Mouse (Mus musculus) liver, embryonic 14.5 days (tissue): ENCODE measurements around the gene Zc3h13. TPM values are rescaled to one million over a fixed set of nuclear protein-coding genes. Genes with fewer than 3 reads are reported as not detected.

Source experiments
- ATAC-seq: fragments of 200-750 bp; cut with Nextera tagmentation; 2 replicates; pipeline ENCODE4 v1.8.0; 2017; ENCODE audit warnings: moderate number of reproducible peaks, mild to moderate bottlenecking, moderate library complexity; ENCODE audit not compliant: insufficient read depth
- DNase-seq, 3 experiments: peaks; one replicate each; pipeline ENCODE4 v3.0.0-alpha.2; 2012 to 2013; ENCODE audit warnings: low read depth in 3 of 3, low spot score in 3 of 3
- H3K27ac ChIP-seq: fragments of 300-500 bp; sonication (generic); 2 replicates; pipeline ENCODE4 v1.5.1; 2014; ENCODE audit warnings: moderate library complexity, mild to moderate bottlenecking, control low read depth, inconsistent platforms
- H3K27me3 ChIP-seq: fragments of 300-500 bp; sonication (generic); 2 replicates; pipeline ENCODE4 v1.6.1; 2014; ENCODE audit warnings: mild to moderate bottlenecking, low read length, moderate library complexity; ENCODE audit not compliant: control insufficient read depth, insufficient read depth
- H3K36me3 ChIP-seq: fragments of 300-500 bp; sonication (generic); replicated peaks from 2 replicates; pipeline ENCODE4 v1.6.1; 2014; ENCODE audit warnings: low read depth; ENCODE audit not compliant: control insufficient read depth, insufficient read depth
- H3K4me1 ChIP-seq, 2 experiments: fragments of 200-500 bp in 1 of 2; fragments of 300-500 bp in 1 of 2; sonication (generic) in 1 of 2; replicated peaks; 2 replicates each; pipeline ENCODE4 v1.6.1; 2012 to 2014; ENCODE audit warnings: antibody characterized with exemption in 1 of 2, inconsistent platforms in 1 of 2, low read length in 1 of 2; ENCODE audit not compliant: control insufficient read depth in 2 of 2, insufficient read depth in 2 of 2
- H3K4me2 ChIP-seq: fragments of 300-500 bp; sonication (generic); 2 replicates; pipeline ENCODE4 v1.6.1; 2014; ENCODE audit warnings: low read depth, mild to moderate bottlenecking, control low read depth, moderate library complexity
- H3K4me3 ChIP-seq, 2 experiments: fragments of 200-500 bp in 1 of 2; fragments of 300-500 bp in 1 of 2; sonication (generic) in 1 of 2; 2 replicates each; pipeline ENCODE4 v1.5.1; 2012 to 2014; ENCODE audit warnings: low read depth in 2 of 2, low read length in 2 of 2, mild to moderate bottlenecking in 2 of 2, control low read depth in 1 of 2, inconsistent platforms in 1 of 2, moderate library complexity in 1 of 2; ENCODE audit not compliant: insufficient read depth in 1 of 2
- H3K9ac ChIP-seq: fragments of 300-500 bp; sonication (generic); replicated peaks from 2 replicates; pipeline ENCODE4 v1.6.1; 2014; ENCODE audit warnings: mild to moderate bottlenecking, control low read depth, moderate library complexity
- H3K9me3 ChIP-seq: fragments of 300-500 bp; sonication (generic); 2 replicates; pipeline ENCODE4 v1.6.1; 2016; ENCODE audit warnings: low read length, mixed read lengths; ENCODE audit not compliant: control insufficient read depth
- CTCF ChIP-seq: IDR thresholded peaks from 2 replicates; pipeline ENCODE4 v1.5.1; 2016; ENCODE audit warnings: antibody characterized with exemption, low read depth, control low read depth
- EP300 ChIP-seq: IDR thresholded peaks from 2 replicates; pipeline ENCODE4 v1.6.1; 2016; ENCODE audit warnings: antibody characterized with exemption, low read depth
- WGBS: fragments of 180-500 bp; shearing (Covaris S2); extraction: QIAGEN DNeasy Blood & Tissue Kit; methylation state at CpG from one replicate; pipeline ENCODE4 v1.1.7; 2014; ENCODE audit not compliant: insufficient replicate concordance; 5-methylcytosine and 5-hydroxymethylcytosine counted together
- polyA plus RNA-seq, 2 experiments: library from polyadenylated mRNA; depleted of rRNA in 1 of 2; stranded (reverse) in 1 of 2; unstranded in 1 of 2; fragments of >200 nt; fragmentation: Nextera tagmentation in 1 of 2; extraction: Ambion mirVana in 1 of 2; gene quantifications; 2 replicates each; pipeline versions ENCODE4 v1.2.1 to v1.2.3; 2012 to 2014

Gene Zc3h13
- polyA plus RNA-seq, 2 experiments: 8.1 to 9.2 TPM

GRCm38 (mm10) chr14:75337884-75338283 lies 53.7 kb downstream of the Zc3h13 start:
- ATAC-seq: peak; percentile 55
- Histone ChIP-seq H3K27ac (no peak overlapping the region), H3K36me3 (peaks cover 16% of the 10 kb centered on the region)

GRCm38 (mm10) chr14:75346041-75346440 lies 61.9 kb downstream of the Zc3h13 start:
- no peak overlapping the region for H3K4me3 ChIP-seq
- no peak for ATAC-seq
- no peaks in the 10 kb centered on the region for H3K9me3 ChIP-seq
- H3K4me1 ChIP-seq: no peaks in the 10 kb centered on the region
- H3K27me3 ChIP-seq: no peaks in the 10 kb centered on the region
- no peak for TF ChIP-seq CTCF
- no peak for TF ChIP-seq EP300
- WGBS: 78% methylated on average over 5 of the region's 5 CpGs
- H3K36me3 ChIP-seq: peaks cover 6% of the 10 kb centered on the region
- no peak for DNase-seq
- no peak overlapping the region for H3K27ac ChIP-seq
- no peak overlapping the region for H3K4me2 ChIP-seq
- no peak overlapping the region for H3K9ac ChIP-seq

More at GRCm38 (mm10) chr14:75337884-75338283, 53.7 kb downstream of the Zc3h13 start:
- H3K9me3 ChIP-seq: no peaks in the 10 kb centered on the region
- no peak for DNase-seq
- no peaks in the 10 kb centered on the region for H3K27me3 ChIP-seq
- H3K4me2 ChIP-seq: no peak overlapping the region
- H3K9ac ChIP-seq: no peak overlapping the region
- H3K4me3 ChIP-seq: no peak overlapping the region
- 62% methylated on average over 2 of the region's 2 CpGs for WGBS
- H3K4me1 ChIP-seq: no peaks in the 10 kb centered on the region
- no peak for TF ChIP-seq CTCF
- no peak for TF ChIP-seq EP300

- no peak overlapping the region for H3K4me2 ChIP-seq
- H3K36me3 ChIP-seq: no peaks in the 10 kb centered on the region
- ATAC-seq (no peak), DNase-seq (no peak)
- H3K4me3 ChIP-seq: no peak overlapping the region
- no peak overlapping the region for H3K9ac ChIP-seq
- H3K27me3 ChIP-seq: no peaks in the 10 kb centered on the region
- TF ChIP-seq CTCF (no peak), EP300 (no peak)
- H3K4me1 ChIP-seq: no peaks in the 10 kb centered on the region
- no peaks in the 10 kb centered on the region for H3K9me3 ChIP-seq
- 58% methylated on average over 4 of the region's 4 CpGs for WGBS
- no peak overlapping the region for H3K27ac ChIP-seq
These were observed 67.5 kb downstream of the Zc3h13 start for GRCm38 (mm10) chr14:75351626-75352025.

GRCm38 (mm10) chr14:75363316-75363715 lies 79.1 kb downstream of the Zc3h13 start:
- no peak for DNase-seq
- ATAC-seq: no peak
- TF ChIP-seq CTCF: no peak
- no peak for TF ChIP-seq EP300
- Histone ChIP-seq H3K27me3 (no peaks in the 10 kb centered on the region), H3K4me2 (no peak overlapping the region), H3K9me3 (no peaks in the 10 kb centered on the region), H3K4me3 (no peak overlapping the region), H3K9ac (no peak overlapping the region), H3K36me3 (no peaks in the 10 kb centered on the region), H3K4me1 (no peaks in the 10 kb centered on the region), H3K27ac (no peak overlapping the region)
- 48% methylated on average over 6 of the region's 6 CpGs for WGBS

GRCm38 (mm10) chr14:75365301-75366035 lies 81.3 kb downstream of the Zc3h13 start:
- WGBS: 65% methylated on average over 9 of the region's 9 CpGs
- H3K27me3 ChIP-seq: no peaks in the 10 kb centered on the region
- TF ChIP-seq CTCF (no peak), EP300 (no peak)
- H3K36me3 ChIP-seq: no peaks in the 10 kb centered on the region
- no peaks in the 10 kb centered on the region for H3K4me1 ChIP-seq
- H3K4me2 ChIP-seq: no peak overlapping the region
- ATAC-seq (no peak), DNase-seq (no peak)
- no peak overlapping the region for H3K4me3 ChIP-seq
- no peak overlapping the region for H3K9ac ChIP-seq
- H3K27ac ChIP-seq: no peak overlapping the region
- H3K9me3 ChIP-seq: no peaks in the 10 kb centered on the region
